Mouse (Mus musculus): ENCODE results near the gene Gpx2. TPM values are rescaled to one million over a fixed set of nuclear protein-coding genes. Genes with fewer than 3 reads are reported as not detected.

The Gpx2 gene
- 217 and 236 TPM in 2 replicates for polyA plus RNA-seq (2015; fragmentation: Nextera tagmentation; extraction: Ambion mirVana)

DNA sequence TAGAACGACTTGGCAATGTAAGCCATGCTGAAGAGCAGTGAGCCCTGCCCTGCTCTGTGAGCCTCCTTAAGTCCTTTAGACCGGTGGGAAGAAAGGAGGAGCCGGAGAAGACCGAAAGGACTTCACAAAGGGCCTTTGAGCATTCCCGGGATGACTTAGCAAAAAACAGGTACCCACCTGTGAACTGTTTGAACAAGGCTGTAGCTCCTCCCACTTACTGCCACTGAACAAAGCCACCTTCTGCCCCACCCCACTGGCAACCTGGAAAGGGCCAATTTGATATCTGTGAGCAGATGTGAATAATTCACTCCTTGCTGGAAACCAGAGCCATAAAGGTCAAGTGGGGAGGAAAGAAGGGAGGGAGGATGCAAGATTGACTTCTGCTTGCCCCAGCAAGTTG lies at the start of gene Gpx2:
TSS of gene Gpx2 (minus strand) at position 205 of the 400 bp plus-strand sequence.
- Histone ChIP-seq H3K4me2 (replicated peaks; ENCODE audit: low read depth) (peak within 1 kb of the TSS; percentile 43), H3K9me3 (ENCODE audit: control insufficient read depth, low read length) (no peaks in the 10 kb centered on the region), H3K36me3 (ENCODE audit: control insufficient read depth, insufficient read depth, low read length) (peaks cover 2% of the 10 kb centered on the region; the same call in 1 of the 2 replicates), H3K27me3 (ENCODE audit: control insufficient read depth, insufficient read depth, low read length) (no peaks in the 10 kb centered on the region), H3K4me1 (replicated peaks; ENCODE audit: control insufficient read depth, insufficient read depth) (no peaks in the 10 kb centered on the region), H3K27ac (replicated peaks) (peak within 1 kb of the TSS; percentile 76), H3K4me3 (ENCODE audit: low read depth, low read length) (peak within 1 kb of the TSS; percentile 32), H3K9ac (ENCODE audit: low read length) (peak within 1 kb of the TSS; percentile 41)
- ATAC-seq (ENCODE audit: low FRiP score, low TSS enrichment): peak; percentile 81
- no peak for TF ChIP-seq EP300 (optimal IDR thresholded peaks at IDR 0.05)
- TF ChIP-seq CTCF (IDR thresholded peaks at IDR 0.05; ENCODE audit: low read depth): no peak
- DNase-seq (ENCODE audit: low spot score): peak; percentile 78
- 47% methylated on average over 5 of the region's 5 CpGs for WGBS

DNA sequence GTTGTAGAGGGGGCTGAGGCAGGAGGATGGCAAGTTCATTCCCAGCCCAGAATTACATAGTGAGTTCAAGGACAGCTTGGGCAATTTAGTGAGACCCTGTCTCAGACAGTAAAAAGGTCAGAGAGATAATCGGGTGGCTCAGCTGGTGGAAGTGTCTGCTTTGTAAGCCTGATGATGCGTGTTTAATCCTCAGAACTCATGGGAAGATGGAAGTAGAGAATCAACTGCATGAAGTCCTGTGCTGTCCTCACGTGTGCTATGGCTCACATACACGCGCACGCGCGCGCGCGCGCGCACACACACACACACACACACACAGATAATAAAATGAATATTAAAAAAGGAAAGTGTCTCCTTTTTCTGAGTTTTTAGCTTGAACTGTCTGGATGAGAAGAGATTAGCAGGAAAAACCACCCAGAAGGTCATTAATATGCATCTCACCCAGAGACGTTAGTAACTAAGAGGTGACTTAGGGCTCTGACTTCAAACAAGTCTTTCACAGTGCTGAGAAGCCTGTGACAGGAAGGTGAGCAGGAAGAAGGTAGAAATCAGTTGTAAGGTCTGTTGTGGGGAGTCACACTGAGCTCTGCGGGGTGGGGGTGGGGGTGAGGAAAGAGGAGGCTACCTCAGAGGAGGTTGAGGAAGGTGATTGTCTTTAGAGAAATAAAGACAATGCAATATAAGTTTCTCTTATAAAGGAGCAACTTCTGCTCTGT lies 49.1 kb upstream of the Gpx2 start:
- 89% methylated on average over 15 of the region's 15 CpGs for WGBS
- no peaks in the 10 kb centered on the region for H3K27me3 ChIP-seq (ENCODE audit: control insufficient read depth, insufficient read depth, low read length)
- TF ChIP-seq CTCF (IDR thresholded peaks at IDR 0.05; ENCODE audit: low read depth) (no peak), EP300 (optimal IDR thresholded peaks at IDR 0.05) (no peak)
- no peak overlapping the region for H3K4me3 ChIP-seq (ENCODE audit: low read depth, low read length)
- ATAC-seq (ENCODE audit: low FRiP score, low TSS enrichment) (no peak), DNase-seq (ENCODE audit: low spot score) (no peak)
- H3K36me3 ChIP-seq (ENCODE audit: control insufficient read depth, insufficient read depth, low read length): no peaks in the 10 kb centered on the region
- H3K4me1 ChIP-seq (replicated peaks; ENCODE audit: control insufficient read depth, insufficient read depth): no peaks in the 10 kb centered on the region
- no peak overlapping the region for H3K4me2 ChIP-seq (replicated peaks; ENCODE audit: low read depth)
- H3K27ac ChIP-seq (replicated peaks): no peak overlapping the region
- no peak overlapping the region for H3K9ac ChIP-seq (ENCODE audit: low read length)
- no peaks in the 10 kb centered on the region for H3K9me3 ChIP-seq (ENCODE audit: control insufficient read depth, low read length)

DNA sequence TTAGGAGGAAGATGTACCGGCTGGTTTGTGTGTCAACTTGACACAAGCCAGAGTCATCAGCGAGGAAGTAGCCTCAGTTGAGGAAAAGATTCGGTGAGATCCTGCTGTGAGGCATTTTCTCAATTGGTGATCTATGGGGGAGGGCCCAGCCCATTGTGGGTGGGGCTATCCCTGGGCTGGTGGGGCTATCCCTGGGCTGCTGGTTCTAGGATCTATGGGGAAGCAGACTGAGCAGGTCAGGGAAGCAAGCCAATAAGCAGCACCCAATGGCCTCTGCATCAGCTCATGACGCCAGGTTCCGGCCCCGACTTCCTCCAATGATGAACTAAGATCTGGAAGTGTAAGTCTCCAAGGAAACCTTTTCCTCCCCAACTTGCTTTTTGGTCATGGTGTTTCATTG lies 44.7 kb upstream of the Gpx2 start:
- ATAC-seq (ENCODE audit: low FRiP score, low TSS enrichment): no peak

DNA sequence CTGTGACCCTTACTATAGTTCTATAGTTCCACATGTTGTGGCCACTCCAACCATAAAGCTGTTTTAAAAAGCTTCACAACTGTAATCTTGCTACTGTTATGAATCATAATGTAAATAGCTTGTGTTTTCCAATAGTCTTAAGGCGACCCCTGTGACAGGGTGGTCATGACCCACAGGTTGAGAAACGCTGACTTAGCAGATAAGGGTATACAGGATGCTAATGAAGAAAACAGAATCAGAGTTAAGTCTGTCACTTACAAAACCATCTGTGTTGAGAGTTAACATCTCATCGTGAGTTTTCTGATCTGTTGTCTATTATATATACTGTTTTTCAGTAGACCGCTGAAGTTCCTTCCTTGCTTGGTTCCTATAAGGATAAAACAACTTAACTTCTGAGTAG lies 43.9 kb upstream of the Gpx2 start:
- Histone ChIP-seq H3K9me3 (ENCODE audit: control insufficient read depth, low read length) (no peaks in the 10 kb centered on the region), H3K4me3 (ENCODE audit: low read depth, low read length) (no peak overlapping the region), H3K4me2 (replicated peaks; ENCODE audit: low read depth) (no peak overlapping the region), H3K27ac (replicated peaks) (no peak overlapping the region), H3K36me3 (ENCODE audit: control insufficient read depth, insufficient read depth, low read length) (no peaks in the 10 kb centered on the region), H3K27me3 (ENCODE audit: control insufficient read depth, insufficient read depth, low read length) (no peaks in the 10 kb centered on the region), H3K4me1 (replicated peaks; ENCODE audit: control insufficient read depth, insufficient read depth) (peaks cover 5% of the 10 kb centered on the region), H3K9ac (ENCODE audit: low read length) (no peak overlapping the region)
- TF ChIP-seq CTCF (IDR thresholded peaks at IDR 0.05; ENCODE audit: low read depth) (no peak), EP300 (optimal IDR thresholded peaks at IDR 0.05) (no peak)
- no peak for DNase-seq (ENCODE audit: low spot score)
- whole genome bisulfite sequencing: 78% methylated on average over 4 of the region's 4 CpGs
- ATAC-seq (ENCODE audit: low FRiP score, low TSS enrichment): no peak

More for the DNA sequence above, 44.7 kb upstream of the Gpx2 start:
- no peaks in the 10 kb centered on the region for H3K9me3 ChIP-seq (ENCODE audit: control insufficient read depth, low read length)
- no peak for DNase-seq (ENCODE audit: low spot score)
- no peak overlapping the region for H3K4me3 ChIP-seq (ENCODE audit: low read depth, low read length)
- no peak overlapping the region for H3K4me2 ChIP-seq (replicated peaks; ENCODE audit: low read depth)
- 70% methylated on average over 6 of the region's 6 CpGs for WGBS
- no peaks in the 10 kb centered on the region for H3K36me3 ChIP-seq (ENCODE audit: control insufficient read depth, insufficient read depth, low read length)
- no peaks in the 10 kb centered on the region for H3K27me3 ChIP-seq (ENCODE audit: control insufficient read depth, insufficient read depth, low read length)
- H3K27ac ChIP-seq (replicated peaks): no peak overlapping the region
- no peak overlapping the region for H3K9ac ChIP-seq (ENCODE audit: low read length)
- TF ChIP-seq CTCF (IDR thresholded peaks at IDR 0.05; ENCODE audit: low read depth) (no peak), EP300 (optimal IDR thresholded peaks at IDR 0.05) (no peak)
- H3K4me1 ChIP-seq (replicated peaks; ENCODE audit: control insufficient read depth, insufficient read depth): peaks cover 5% of the 10 kb centered on the region

DNA sequence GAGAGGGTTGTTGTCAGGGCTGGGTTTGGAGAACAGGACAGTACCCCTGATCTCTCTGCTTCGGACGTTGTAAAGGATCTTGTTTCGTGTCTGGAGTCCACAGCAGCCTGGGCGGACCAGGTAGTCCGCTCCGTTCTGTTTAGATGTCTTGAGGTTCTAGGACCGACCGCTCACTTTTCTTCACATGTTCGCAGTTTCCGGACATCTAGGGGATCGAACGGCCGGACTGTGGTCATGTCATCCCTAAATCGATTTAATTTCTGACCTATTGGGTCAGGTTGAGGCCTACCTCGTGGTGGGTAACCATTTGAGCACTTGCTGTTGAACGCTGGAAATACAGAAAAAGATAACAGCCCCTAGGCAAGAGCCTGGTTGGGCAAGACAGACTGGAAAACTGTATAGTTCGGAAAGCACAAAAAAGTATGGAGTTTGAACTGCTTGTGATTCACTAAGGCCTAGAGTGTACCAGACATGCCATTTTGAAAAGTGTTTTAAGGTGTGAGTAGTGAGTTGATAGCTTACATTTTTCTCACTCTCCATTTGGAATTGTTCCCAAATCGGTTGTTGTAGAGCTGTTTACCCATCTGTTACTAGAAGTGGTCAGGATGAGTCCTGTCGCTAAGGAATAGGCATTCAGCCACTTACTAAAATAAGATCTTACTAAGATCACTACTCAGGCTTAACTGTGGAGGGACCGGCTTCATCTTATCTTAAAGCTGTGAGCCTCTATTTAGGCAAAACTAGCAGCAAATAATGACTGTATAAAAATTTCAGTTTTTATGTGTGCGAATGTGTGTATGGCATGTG lies 42.7 kb upstream of the Gpx2 start:
- TF ChIP-seq EP300 (optimal IDR thresholded peaks at IDR 0.05) (no peak), CTCF (IDR thresholded peaks at IDR 0.05; ENCODE audit: low read depth) (no peak)
- peak overlapping the region; percentile 79 for H3K9ac ChIP-seq (ENCODE audit: low read length)

More for the DNA sequence above, 42.7 kb upstream of the Gpx2 start:
- WGBS: 10% methylated on average over 21 of the region's 21 CpGs
- 0 out of 2 replicates have a peak, but pooled peaks cover 2% of the 10 kb centered on the region for H3K27me3 ChIP-seq (ENCODE audit: control insufficient read depth, insufficient read depth, low read length)
- H3K4me3 ChIP-seq (ENCODE audit: low read depth, low read length): peak overlapping the region; percentile 64
- H3K4me2 ChIP-seq (replicated peaks; ENCODE audit: low read depth): peak overlapping the region; percentile 60
- peak overlapping the region; percentile 77 for H3K27ac ChIP-seq (replicated peaks)
- DNase-seq (ENCODE audit: low spot score) (no peak), ATAC-seq (ENCODE audit: low FRiP score, low TSS enrichment) (peak; percentile 43; the same call in 1 of the 2 replicates)
- peaks cover 5% of the 10 kb centered on the region for H3K4me1 ChIP-seq (replicated peaks; ENCODE audit: control insufficient read depth, insufficient read depth)
- H3K36me3 ChIP-seq (ENCODE audit: control insufficient read depth, insufficient read depth, low read length): no peaks in the 10 kb centered on the region
- H3K9me3 ChIP-seq (ENCODE audit: control insufficient read depth, low read length): no peaks in the 10 kb centered on the region

Data from stomach, postnatal 0 days (tissue).